Mouse (Mus musculus): ENCODE measurements around the gene Scrg1. TPM values are rescaled to one million over a fixed set of nuclear protein-coding genes. Genes with fewer than 3 reads are reported as not detected.

Scrg1 gene
- polyA plus RNA-seq, 2 experiments = not detected

GRCm38 (mm10) chr8:57463757-57464156 is 8.0 kb downstream of the Scrg1 start:
- Histone ChIP-seq H3K4me1 (replicated peaks; ENCODE audit: control insufficient read depth in 2 of 2, insufficient read depth in 2 of 2, low read length in 1 of 2) (no peaks in the 10 kb centered on the region), H3K4me3 (ENCODE audit: insufficient read depth in 1 of 2, low read depth in 2 of 2, low read length in 2 of 2) (no peak overlapping the region), H3K27ac (no peak overlapping the region), H3K9ac (replicated peaks) (no peak overlapping the region), H3K4me2 (ENCODE audit: low read depth) (no peak overlapping the region), H3K36me3 (replicated peaks; ENCODE audit: control insufficient read depth, insufficient read depth, low read depth) (no peaks in the 10 kb centered on the region), H3K27me3 (ENCODE audit: control insufficient read depth, insufficient read depth, low read length) (no peaks in the 10 kb centered on the region), H3K9me3 (ENCODE audit: control insufficient read depth, low read length) (no peaks in the 10 kb centered on the region)
- ATAC-seq (ENCODE audit: insufficient read depth) (no peak), DNase-seq (ENCODE audit: low read depth in 3 of 3, low spot score in 3 of 3) (no peak)
- TF ChIP-seq EP300 (IDR thresholded peaks at IDR 0.05; ENCODE audit: low read depth) = no peak
- no peak for TF ChIP-seq CTCF (IDR thresholded peaks at IDR 0.05; ENCODE audit: low read depth)
- 67% methylated on average over 3 of the region's 3 CpGs for WGBS (ENCODE audit: insufficient replicate concordance)

DNA sequence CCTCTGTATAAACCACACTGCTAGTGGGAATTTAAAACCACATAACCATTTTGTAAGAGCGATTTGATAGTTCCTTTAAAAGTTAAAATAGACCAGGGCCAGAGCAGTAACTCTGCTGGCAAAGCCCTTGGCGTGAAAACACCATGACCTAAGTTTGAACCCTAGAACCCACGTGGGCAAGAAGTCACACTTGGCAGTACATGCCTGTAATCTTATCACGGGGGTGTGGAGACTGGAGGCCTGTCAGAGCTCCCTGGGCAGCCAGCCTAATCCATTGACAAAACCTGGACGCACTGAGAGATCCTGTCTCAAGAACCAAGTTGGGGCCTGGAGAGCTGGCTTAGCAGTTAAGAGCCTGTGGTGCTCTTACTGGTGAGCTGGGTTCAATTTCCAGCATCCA is 12.9 kb downstream of the Scrg1 start:
- H3K9me3 ChIP-seq (ENCODE audit: control insufficient read depth, low read length) = no peaks in the 10 kb centered on the region
- DNase-seq (ENCODE audit: low read depth in 3 of 3, low spot score in 3 of 3) (no peak), ATAC-seq (ENCODE audit: insufficient read depth) (no peak)
- H3K4me1 ChIP-seq (replicated peaks; ENCODE audit: control insufficient read depth in 2 of 2, insufficient read depth in 2 of 2, low read length in 1 of 2) = no peaks in the 10 kb centered on the region
- H3K27ac ChIP-seq = no peak overlapping the region
- no peak overlapping the region for H3K4me3 ChIP-seq (ENCODE audit: insufficient read depth in 1 of 2, low read depth in 2 of 2, low read length in 2 of 2)
- H3K27me3 ChIP-seq (ENCODE audit: control insufficient read depth, insufficient read depth, low read length) = no peaks in the 10 kb centered on the region
- no peaks in the 10 kb centered on the region for H3K36me3 ChIP-seq (replicated peaks; ENCODE audit: control insufficient read depth, insufficient read depth, low read depth)
- no peak overlapping the region for H3K4me2 ChIP-seq (ENCODE audit: low read depth)
- 42% methylated on average over 5 of the region's 5 CpGs for WGBS (ENCODE audit: insufficient replicate concordance)
- H3K9ac ChIP-seq (replicated peaks) = no peak overlapping the region
- TF ChIP-seq EP300 (IDR thresholded peaks at IDR 0.05; ENCODE audit: low read depth) (no peak), CTCF (IDR thresholded peaks at IDR 0.05; ENCODE audit: low read depth) (no peak)

GRCm38 (mm10) chr8:57470863-57471262 is 15.1 kb downstream of the Scrg1 start:
- Histone ChIP-seq H3K27me3 (ENCODE audit: control insufficient read depth, insufficient read depth, low read length) (no peaks in the 10 kb centered on the region), H3K4me3 (ENCODE audit: insufficient read depth in 1 of 2, low read depth in 2 of 2, low read length in 2 of 2) (no peak overlapping the region), H3K4me2 (ENCODE audit: low read depth) (no peak overlapping the region), H3K9me3 (ENCODE audit: control insufficient read depth, low read length) (no peaks in the 10 kb centered on the region), H3K4me1 (replicated peaks; ENCODE audit: control insufficient read depth in 2 of 2, insufficient read depth in 2 of 2, low read length in 1 of 2) (no peaks in the 10 kb centered on the region), H3K9ac (replicated peaks) (no peak overlapping the region), H3K27ac (no peak overlapping the region), H3K36me3 (replicated peaks; ENCODE audit: control insufficient read depth, insufficient read depth, low read depth) (no peaks in the 10 kb centered on the region)
- ATAC-seq (ENCODE audit: insufficient read depth) (no peak), DNase-seq (ENCODE audit: low read depth in 3 of 3, low spot score in 3 of 3) (no peak)
- TF ChIP-seq CTCF (IDR thresholded peaks at IDR 0.05; ENCODE audit: low read depth) (no peak), EP300 (IDR thresholded peaks at IDR 0.05; ENCODE audit: low read depth) (no peak)
- WGBS (ENCODE audit: insufficient replicate concordance) = 65% methylated on average over 5 of the region's 5 CpGs

- Histone ChIP-seq H3K9me3 (ENCODE audit: control insufficient read depth, low read length) (no peaks in the 10 kb centered on the region), H3K4me2 (ENCODE audit: low read depth) (no peak overlapping the region), H3K36me3 (replicated peaks; ENCODE audit: control insufficient read depth, insufficient read depth, low read depth) (no peaks in the 10 kb centered on the region), H3K4me1 (replicated peaks; ENCODE audit: control insufficient read depth in 2 of 2, insufficient read depth in 2 of 2, low read length in 1 of 2) (no peaks in the 10 kb centered on the region), H3K9ac (replicated peaks) (no peak overlapping the region), H3K27ac (no peak overlapping the region), H3K27me3 (ENCODE audit: control insufficient read depth, insufficient read depth, low read length) (no peaks in the 10 kb centered on the region), H3K4me3 (ENCODE audit: insufficient read depth in 1 of 2, low read depth in 2 of 2, low read length in 2 of 2) (no peak overlapping the region)
- no peak for ATAC-seq (ENCODE audit: insufficient read depth)
- WGBS (ENCODE audit: insufficient replicate concordance) = 71% methylated on average over 6 of the region's 6 CpGs
- DNase-seq (ENCODE audit: low read depth in 3 of 3, low spot score in 3 of 3) = no peak
- TF ChIP-seq EP300 (IDR thresholded peaks at IDR 0.05; ENCODE audit: low read depth) (no peak), CTCF (IDR thresholded peaks at IDR 0.05; ENCODE audit: low read depth) (no peak)
These were observed 18.0 kb downstream of the Scrg1 start for GRCm38 (mm10) chr8:57473751-57474150.

GRCm38 (mm10) chr8:57478406-57478805 is 22.7 kb downstream of the Scrg1 start:
- ATAC-seq (ENCODE audit: insufficient read depth) (no peak), DNase-seq (ENCODE audit: low read depth in 3 of 3, low spot score in 3 of 3) (no peak)
- Histone ChIP-seq H3K4me3 (ENCODE audit: insufficient read depth in 1 of 2, low read depth in 2 of 2, low read length in 2 of 2) (no peak overlapping the region), H3K9ac (replicated peaks) (no peak overlapping the region), H3K4me1 (replicated peaks; ENCODE audit: control insufficient read depth in 2 of 2, insufficient read depth in 2 of 2, low read length in 1 of 2) (no peaks in the 10 kb centered on the region), H3K36me3 (replicated peaks; ENCODE audit: control insufficient read depth, insufficient read depth, low read depth) (no peaks in the 10 kb centered on the region; the same call in 1 of the 2 replicates), H3K9me3 (ENCODE audit: control insufficient read depth, low read length) (no peaks in the 10 kb centered on the region), H3K27ac (no peak overlapping the region), H3K4me2 (ENCODE audit: low read depth) (no peak overlapping the region), H3K27me3 (ENCODE audit: control insufficient read depth, insufficient read depth, low read length) (no peaks in the 10 kb centered on the region)
- WGBS (ENCODE audit: insufficient replicate concordance) = 37% methylated on average over 3 of the region's 3 CpGs
- TF ChIP-seq CTCF (IDR thresholded peaks at IDR 0.05; ENCODE audit: low read depth) = no peak
- TF ChIP-seq EP300 (IDR thresholded peaks at IDR 0.05; ENCODE audit: low read depth) = no peak
